Mouse (Mus musculus) kidney, adult 2 months (tissue): ENCODE data around the gene Pex5l.

Source experiments
- CTCF ChIP-seq: fragments of 200-500 bp; conservative IDR thresholded peaks from 2 replicates; pipeline ENCODE4 v1.5.1; 2011; ENCODE audit warnings: low read depth, mild to moderate bottlenecking, control low read depth, low read length, moderate library complexity, mixed read lengths; ENCODE audit not compliant: insufficient read depth, insufficient read length
- POLR2A ChIP-seq: fragments of 200-500 bp; IDR thresholded peaks from one replicate; pipeline ENCODE4 v1.6.1; 2011; ENCODE audit warnings: low read depth, low read length, control low read depth

DNA sequence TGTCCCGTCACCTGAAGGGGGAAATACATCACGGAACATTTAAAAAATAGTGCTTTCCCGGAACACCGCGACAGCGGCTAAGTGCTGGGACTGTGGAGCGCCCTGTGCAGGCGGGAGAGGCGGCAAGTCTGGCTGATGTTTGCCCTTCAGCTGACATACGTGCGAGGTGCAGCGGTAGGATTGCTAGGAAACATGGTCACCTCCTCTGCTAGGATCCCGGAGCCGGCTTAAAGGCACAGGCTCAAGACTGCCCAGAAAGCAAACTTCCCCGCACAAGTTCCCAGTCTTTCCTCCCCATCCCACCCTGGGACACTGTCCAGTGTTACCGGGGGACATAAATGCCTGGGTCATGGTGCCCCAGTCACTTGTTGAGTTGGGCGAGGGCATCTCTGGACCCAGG is 649 bp downstream of the Pex5l start:
- TF ChIP-seq CTCF: no peak
- no peak for TF ChIP-seq POLR2A
